Mouse (Mus musculus) kidney, postnatal 10 days (tissue): Measurements from ENCODE around the gene Nrg4.
"Not testable (repeated sequence)": the region's sequence is repeated elsewhere in the genome, so short reads cannot be mapped to it uniquely, and the experiment has no call there.

ENCODE experiments used
- DNase-seq: peaks from one replicate; pipeline ENCODE4 v3.0.0; 2021; ENCODE audit warnings: mixed read lengths

Nrg4 gene

DNA sequence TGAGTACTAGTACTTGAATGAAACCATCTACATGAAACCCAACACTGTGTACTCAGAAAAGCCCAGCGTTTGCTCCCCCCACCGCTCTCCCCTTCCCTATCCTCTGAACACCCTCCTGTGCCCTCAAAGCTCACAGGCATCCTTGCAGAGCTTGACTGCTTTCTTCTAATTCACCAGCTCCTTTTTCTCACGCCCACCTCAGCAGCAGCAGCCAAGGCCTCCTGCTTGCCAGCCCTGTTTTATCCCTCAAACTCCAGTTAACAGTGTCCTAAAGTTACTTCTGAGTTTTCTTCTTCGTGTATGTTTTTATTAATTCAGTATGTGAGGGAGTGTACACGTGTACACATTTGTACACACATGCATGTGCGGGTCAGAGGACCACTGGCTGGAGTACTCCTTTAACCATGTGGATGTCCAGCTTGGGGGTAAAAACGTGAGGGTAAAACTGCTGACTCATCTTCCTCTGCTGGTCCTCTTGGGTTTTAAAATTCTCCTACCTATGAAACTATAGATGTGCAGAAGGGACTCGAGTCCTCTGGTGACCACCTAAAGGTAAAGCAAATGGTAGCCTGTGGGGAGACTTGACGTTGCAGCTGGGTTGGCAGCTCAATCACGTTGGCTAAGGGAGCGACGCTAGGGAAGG lies 12.9 kb downstream of the Nrg4 start:
- DNase-seq, result no peak

DNA sequence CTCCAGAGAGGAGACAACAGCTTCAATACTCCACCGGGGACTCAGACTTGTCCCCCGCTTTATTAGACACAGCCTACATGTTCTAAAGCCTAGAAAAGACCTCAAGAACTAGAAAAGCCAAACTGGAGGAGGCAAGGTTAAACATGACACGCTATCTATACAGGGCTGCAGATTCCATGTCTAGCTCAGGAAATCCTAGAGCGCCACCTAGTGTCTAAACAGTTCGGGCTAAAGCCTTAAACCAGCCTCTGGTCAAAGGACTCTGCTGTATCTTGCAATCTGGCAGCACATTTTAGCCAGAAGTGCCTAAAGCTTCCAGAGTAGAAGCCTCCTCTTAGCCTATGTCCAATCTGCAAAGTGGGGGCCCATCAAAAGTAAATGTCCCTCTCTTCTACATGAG lies 15.1 kb downstream of the Nrg4 start:
- DNase-seq, result peak; percentile 81

DNA sequence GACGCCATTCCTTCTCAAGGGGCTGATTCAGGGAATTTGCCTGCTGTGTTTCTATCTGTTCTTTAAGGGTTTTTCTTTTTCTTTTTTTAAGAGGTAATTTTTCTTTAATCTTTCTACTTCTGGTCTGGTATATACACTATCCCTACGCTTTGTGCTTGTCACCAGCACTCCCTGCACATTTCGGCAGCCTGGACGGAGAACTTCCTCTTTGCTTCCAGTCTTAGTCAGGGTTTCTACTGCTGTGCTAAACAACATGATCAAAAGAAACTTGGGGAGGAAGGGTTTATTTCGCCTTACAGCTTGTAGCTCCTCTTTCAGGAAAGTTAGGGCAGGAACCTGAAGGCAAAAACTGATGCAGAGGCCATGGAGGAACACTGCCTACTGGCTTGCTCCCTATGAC lies 18.2 kb downstream of the Nrg4 start:
- DNase-seq, result no peak

DNA sequence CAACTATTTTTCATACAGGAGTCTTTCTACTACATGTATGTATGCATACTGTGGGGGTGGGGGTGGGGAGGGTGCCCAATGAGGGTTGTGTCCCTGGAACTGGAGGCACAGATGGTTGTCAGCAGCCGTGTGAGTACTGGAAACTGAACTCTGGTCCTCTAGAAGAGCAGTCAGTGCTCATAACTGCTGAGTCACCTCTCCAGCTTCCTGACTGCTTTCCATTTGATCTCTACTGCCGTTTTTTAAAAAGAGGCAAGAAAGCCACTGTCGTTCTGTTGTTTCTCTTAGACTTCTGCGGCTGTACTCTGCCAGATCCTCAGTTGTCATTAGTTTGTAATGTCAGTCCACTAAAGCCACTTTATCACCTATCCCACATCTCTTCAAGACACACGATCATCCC lies 19.1 kb downstream of the Nrg4 start:
- DNase-seq, result no peak

DNA sequence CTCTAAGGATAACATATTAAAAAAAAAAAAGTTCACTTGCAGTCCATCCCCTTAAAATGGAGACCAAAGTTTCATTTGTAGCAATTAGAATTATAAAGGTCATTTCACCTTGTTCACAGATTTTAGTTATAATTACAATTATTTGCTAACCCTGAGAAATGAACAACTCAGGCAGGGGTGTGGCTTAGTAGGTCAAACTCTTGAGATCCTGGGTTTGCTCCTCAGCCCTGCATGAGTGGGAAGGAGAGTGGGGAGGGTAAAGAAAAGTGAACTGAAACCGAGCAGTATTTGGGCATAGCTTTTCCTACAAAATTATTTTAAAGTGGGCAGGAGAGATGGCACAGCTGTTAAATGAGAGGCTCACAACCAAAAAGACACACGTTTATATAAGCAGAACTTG lies 19.6 kb downstream of the Nrg4 start:
- DNase-seq, result no peak

DNA sequence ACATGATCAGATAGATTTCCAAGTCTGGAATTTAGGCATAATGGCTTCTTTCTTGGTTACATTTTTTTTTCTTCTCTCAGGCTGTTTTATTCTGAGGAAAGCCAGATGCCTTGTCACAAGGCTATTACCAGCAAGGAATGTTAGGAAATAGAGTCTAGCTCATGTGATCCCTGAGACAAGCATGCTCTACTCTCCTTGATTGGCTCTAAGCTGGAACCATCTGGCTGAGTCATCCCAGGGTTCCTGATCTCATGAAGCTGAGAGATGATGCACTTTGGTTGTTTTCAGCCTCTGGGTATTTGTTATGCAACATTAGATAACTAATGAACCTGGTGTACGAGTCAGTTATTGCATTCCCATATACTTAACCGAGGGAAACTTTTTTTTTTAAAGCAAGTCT lies 30.4 kb downstream of the Nrg4 start:
- DNase-seq, result no peak

DNA sequence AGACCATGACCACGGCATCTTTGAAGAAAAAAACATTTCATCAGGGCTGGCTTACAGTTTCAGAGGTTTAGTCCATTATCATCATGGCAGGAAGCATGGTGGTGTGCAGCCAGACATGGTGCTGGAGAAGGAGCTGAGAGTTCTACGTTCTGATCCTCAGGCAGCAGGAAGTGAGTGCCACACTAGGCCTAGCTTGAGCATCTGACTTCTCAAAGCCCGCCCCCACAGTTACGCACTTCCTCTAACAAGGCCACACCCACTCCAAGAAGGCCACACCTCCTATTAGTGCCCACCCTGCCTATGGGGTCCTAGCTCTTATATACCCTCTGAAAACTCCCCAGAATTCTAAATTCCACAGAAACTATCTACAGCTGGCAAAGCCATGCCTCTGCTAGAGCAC lies 34.7 kb downstream of the Nrg4 start:
- DNase-seq, result no peak

DNA sequence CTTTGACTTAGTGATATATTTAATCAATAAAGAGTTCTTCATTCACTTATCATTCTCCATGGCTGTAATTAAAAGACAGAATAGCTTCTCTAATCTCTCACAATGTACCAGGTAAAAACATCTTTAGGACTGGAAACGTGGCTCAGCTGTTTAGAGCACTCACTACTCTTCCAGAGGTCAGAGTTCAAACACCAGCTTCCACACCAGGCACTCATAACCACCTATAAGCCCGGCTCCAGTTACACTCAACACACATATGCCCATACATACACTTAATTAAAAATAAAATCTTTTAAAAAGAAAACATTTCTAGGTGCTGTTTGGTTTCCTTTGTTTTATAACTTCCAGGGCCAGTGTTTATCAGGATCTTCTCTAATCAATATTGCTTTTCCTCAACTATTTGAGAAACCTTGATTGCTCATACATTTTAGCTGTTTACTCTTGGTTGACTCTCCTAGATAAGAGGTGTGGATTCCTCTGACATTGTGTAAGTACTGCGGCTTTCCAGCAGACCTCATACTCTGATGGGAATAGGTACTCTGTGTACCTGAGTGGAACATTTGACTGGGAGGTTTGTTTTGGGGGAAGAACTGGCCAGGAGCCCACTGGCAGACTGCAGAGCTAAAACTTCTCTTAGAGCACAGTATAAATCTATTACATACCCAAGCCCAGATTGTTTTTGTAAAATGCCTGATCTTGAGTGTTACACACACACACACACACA lies 37.0 kb downstream of the Nrg4 start:
- no peak for DNase-seq

DNA sequence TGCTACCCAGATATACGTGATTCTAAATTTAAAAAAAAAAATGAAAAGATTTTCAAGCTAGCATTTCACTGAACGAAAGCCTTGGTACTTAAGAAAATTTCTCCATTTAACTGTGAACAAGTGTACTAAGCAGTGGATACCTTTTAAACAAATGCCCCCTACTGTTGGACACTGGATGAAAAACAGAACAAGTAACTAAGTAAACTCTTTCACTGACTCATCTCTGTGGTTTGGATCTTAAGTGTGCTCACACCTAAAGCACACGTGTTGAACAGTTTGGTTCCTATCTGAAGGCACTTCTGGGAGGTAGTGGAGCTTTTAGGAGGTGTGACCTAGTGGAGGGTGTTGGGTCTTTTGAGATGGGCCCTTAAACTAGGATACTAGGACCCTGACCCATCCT lies 41.4 kb downstream of the Nrg4 start:
- DNase-seq, result no peak

DNA sequence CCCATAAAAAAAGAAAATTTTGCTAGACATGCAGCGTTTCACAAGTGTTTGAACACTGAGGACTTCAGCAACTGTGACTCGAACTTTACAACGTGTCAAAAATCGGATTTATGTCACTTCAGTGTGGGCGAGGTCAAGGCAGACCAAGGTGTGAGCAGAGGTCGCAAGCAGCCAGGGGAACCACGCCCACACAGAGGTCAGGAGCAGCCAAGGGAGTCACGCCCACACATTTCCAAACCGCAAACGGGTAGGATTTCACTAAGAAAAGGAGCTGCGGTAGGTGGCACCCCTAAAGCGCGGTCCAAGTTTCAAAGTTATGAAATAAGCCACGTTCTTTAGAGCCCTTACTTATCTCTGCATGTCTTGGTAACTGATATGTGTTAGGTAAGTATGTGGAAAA lies 43.1 kb downstream of the Nrg4 start:
- peak; percentile 31 for DNase-seq

DNA sequence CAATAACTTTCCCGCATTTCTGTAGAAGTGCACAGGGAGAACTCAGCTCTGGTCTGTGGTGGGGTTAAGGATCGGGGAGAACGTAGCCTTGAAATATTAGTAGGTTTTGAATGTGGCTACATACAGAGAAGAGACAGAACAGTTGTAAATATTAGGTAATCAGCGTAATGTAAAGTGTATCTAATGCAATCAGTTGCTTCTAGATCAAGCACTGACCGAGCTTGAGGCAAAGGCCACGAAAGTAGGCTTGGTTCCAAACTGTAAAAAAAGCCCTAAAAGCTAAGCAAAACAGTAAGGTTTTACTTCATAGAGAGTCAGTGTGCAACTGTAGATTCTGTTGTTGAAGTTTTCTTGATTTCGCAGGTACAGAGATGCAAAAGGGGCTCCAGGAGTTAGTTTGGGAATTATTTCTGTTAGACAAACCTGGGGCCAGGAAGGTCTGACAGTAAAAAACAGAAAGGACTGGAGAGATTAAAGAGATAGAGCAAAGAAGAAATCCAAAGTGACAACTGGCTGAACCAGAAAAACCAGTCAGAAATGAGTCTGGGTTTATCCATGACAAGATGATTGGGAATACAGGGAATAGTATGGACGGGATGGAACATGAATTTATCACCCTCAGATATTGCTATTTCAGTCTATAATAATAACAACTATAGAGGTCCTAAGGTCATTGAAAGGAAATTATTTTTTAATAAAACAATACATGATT lies 47.4 kb downstream of the Nrg4 start:
- no peak for DNase-seq

DNA sequence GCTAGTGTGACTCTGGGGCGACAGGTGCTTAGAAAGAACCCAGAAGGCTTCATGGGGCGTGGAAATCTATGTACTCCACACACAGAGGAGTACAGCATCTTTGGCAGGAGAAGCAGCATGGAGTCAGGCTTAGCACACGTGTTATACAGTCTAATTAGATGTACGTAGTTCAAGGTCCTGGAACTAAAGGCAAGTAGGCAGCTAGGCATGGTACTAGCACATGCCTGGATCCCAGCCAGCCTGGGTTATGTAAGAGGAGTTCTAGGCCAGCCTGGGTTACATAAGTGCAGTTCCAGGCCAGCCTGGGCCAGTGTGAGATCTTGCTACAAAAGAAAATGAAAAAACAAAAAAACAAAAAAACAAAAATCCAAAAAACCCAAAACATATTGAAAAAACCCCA lies 49.1 kb downstream of the Nrg4 start:
- DNase-seq, result peak; percentile 37

DNA sequence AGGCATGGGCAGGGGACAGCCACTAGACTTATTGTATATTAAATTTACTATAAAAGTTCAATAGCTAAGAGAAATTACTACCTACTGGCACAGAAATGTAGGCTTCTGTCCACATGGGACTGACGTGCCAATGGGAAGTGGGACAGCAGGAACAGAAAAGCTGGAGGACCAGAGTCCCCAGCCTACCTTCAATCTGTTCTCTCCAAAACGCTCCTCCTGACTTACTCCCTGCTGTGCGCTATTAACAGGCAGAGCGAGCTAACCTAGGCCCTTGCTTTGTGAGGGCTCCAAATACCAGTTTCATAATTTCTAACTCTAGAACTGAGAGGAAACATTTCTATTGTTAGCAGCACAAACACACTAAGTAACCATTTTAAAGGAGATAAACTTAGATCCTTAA lies 52.7 kb downstream of the Nrg4 start:
- DNase-seq, result no peak

DNA sequence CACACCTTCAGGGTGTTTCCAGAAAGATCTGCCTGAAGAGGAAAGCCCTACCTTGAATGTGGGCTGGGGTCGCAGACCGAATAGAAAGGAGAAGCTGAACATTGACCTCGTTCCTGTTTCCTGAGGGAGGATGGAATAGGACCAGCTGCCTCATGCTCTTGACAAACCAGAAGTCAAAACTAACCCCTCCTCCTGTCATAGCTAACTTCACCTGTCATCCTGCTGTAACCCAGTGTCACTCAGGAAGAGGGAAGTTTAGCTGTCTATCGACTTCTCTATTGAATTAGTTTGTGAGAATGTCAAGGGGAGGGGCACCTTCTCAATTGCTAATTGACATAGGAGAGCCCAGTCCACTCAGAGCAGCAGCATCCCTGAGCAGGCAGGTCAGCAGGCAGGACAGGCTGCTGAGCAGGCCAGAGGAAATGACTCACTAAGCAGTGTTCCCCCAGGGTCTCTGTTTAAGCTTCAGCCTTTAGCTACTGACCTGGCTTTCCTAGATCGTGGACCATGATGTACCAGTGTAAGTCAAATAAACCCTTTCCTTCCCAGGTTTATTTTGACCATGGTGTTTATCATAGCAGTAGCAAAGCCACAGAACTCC lies 54.6 kb downstream of the Nrg4 start:
- DNase-seq, result no peak

DNA sequence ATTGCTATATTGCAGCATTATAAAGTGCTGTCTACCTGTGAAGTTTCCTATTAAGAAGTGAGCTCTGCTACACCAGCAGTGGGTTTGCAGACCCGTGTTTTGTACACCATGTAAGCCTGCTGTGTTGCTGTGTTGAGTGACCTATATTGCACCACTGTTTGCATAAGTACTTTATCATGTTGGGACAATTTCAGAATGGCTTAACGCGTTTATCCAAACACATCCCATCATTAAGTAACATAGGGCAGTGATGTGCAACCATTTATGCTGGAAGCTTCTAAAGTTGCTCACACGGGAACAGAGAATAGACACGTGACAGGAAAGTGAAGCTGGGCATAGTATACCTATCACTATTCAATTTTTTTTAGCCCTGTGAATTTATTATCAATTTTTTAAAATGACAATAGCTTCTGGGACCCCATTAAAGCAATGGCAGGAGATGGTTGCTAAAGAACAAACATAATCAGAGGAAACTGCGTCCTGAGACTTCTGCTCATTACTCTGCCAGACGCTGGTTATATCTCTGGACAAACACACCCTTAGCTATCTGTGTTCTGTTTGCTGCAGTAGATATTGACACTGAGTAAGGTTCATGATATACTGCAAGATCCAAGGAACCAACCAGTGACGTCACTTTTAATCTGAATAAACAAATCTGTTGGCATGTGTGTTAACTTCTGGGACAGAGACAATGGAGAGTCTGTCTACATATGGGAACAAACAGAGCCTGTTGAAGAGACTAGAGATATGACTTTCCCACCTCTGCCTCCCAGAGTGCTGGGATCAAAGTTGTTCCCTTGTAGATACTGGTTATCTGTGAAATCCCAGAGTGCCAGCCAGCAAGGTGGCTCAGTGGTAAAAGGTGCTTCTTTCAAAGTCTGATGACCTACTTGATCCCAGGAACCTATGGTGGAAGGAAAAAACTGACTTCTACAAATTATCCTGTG lies 62.0 kb downstream of the Nrg4 start:
- DNase-seq, result no peak

DNA sequence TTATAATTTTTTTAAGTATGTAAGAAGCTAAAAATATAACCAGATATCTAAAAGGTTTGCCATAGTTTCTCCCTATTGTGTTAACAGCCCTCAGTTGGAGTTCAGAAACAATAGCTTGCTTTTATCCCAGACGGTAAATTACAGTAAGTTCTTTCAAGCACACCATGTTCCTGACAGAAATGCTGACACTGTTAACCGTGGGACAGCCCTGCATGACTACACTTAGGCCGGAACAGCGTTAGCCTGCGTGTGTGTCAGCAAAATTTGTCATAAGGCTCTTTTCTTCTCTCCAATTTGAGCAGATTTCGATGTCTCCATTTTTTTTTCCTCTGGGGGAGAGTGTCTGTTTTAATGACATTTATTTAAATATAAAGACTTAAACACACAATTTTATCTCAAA lies 66.9 kb downstream of the Nrg4 start:
- DNase-seq, result no peak

DNA sequence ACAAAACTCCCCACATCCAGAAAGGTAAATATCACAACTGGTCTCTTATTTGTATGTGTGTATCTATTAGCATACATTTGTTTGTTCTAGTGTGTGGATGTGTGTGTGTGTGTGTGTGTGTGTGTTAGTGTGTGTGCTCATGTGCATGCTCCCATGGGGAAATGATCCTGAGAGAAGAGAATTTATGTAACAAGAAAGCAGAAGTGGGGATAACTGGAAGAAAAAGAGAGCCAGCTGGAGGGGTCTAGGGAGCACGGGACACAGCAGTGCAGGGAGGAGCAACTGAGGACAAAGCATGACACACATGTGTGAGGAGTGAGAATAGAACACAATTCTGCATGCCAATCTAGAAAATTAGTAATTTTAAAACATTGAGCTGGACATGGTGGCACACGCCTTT lies 69.5 kb downstream of the Nrg4 start:
- no peak for DNase-seq

DNA sequence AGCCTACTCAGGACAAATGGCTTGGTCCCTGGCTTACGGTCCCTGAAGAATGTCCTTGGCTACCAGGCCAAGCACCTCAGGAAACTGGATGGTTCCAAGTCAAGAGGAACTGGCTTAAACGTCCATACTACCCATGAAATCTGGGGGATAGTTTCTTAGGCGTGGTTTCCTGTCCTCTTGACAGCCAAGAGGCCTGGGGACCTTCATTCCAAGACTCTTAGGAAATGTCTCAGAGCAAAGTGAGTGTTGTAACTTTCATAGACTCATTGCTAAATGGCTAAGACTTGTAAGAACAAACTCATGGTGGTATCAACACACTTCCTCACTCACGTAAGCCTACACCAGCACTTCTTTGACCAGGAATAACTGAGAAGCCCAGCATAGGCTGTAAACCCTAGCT lies 71.0 kb downstream of the Nrg4 start:
- no peak for DNase-seq

DNA sequence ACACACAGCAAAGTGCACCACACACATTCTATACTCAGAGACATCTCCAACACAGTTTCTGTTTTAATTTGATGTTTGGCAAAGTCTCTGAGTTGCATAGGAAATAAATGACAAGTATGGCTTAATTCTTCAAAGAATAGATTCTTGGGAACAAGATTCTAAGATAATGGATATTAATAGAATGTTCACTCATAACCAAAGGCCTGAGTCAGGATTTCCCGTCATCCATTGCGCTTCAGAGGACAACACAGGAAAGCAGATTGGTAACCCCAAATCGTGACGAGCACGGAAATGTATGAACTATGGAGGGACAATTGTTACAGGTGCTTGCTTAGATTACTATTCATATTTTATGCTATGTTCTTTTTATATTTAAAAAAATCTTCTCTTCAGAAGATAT lies 71.6 kb downstream of the Nrg4 start:
- no peak for DNase-seq

DNA sequence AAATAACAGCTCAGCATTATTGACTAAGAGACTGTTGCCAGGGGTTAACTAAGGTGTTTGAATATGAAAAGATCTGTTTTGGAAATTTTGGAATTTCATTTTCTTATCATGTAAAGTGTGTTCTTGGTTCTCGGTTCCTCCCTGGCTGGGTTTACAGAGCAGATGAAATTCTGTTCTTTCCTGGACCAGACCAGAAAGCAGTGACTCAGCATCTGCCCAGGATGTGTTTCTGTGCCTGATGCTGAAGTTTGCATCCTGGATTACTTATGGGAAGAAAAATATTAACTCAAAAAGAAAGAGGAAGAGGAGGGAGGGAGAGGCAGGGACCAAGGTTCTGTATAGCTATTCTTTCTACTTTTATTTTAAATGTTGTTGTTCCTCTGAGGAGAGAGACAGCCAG lies 72.8 kb downstream of the Nrg4 start:
- DNase-seq, result no peak

DNA sequence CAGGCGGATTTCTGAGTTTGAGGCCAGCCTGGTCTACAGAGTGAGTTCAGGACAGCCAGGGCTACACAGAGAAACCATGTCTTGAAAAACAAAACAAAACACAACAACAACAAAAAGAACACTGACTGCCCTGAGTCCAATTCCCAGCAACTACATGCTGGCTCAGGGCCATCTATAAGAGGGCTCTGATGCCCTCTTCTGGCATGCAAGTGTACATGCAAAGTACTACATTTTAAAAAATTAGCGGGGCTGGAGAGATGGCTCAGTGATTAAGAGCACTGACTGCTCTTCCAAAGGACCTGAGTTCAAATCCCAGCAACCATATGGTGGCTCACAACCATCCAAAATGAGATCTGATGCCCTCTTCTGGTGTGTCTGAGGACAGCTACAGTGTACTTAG lies 74.5 kb downstream of the Nrg4 start:
- DNase-seq, result not testable (repeated sequence)

DNA sequence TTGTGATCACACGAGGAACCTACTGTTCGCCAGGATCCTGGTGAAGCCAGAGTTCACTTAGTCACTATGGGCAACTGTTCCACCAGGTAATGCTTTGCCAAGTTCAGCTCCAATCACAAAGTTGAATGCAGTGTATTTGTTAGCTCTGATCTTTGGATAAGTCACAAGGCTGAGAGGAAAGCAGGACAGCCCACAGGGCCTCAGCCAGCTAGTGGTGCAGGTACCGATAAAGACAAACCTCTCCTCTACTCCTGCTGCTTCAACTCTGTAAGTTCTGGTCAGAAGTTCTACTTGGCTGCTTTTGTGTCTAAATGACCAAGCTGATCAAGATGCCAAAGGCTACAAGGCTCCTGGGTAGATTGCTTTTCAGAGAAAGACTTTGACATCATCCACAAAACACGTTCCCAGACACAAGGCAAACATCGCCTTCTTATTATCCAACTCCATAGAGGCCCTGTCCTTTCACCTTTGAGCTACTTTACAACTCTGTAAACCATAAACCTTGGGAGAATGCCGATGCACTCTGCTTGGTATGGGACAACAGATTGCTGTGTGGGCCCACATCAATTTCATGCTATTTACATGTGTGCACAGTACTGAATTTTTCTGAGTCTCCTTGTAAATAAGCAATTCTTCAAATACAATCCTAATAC lies 75.9 kb downstream of the Nrg4 start:
- DNase-seq, result no peak
